Mouse (Mus musculus) MEL (cell line): ENCODE data around the gene Mapre1.

Experiments
- CTCF ChIP-seq, 3 experiments: IDR thresholded peaks in 2 of 3; conservative IDR thresholded peaks in 1 of 3; 2 replicates each; pipeline ENCODE4 v1.5.1; 2011 to 2012; ENCODE audit warnings: low read length in 3 of 3, low read depth in 2 of 3, mild to moderate bottlenecking in 2 of 3, improper control_type of control experiment in 1 of 3, inconsistent platforms in 1 of 3, mixed read lengths in 1 of 3, moderate library complexity in 1 of 3; ENCODE audit not compliant: control insufficient read depth in 1 of 3, insufficient read depth in 1 of 3, poor library complexity in 1 of 3, severe bottlenecking in 1 of 3
- E2F4 ChIP-seq: IDR thresholded peaks from 2 replicates; pipeline ENCODE4 v1.6.1; 2011; ENCODE audit warnings: low read depth, low read length, improper control_type of control experiment, borderline replicate concordance
- NELFE ChIP-seq: IDR thresholded peaks from 2 replicates; pipeline ENCODE4 v1.6.1; 2011; ENCODE audit warnings: low read depth, low read length, improper control_type of control experiment

DNA sequence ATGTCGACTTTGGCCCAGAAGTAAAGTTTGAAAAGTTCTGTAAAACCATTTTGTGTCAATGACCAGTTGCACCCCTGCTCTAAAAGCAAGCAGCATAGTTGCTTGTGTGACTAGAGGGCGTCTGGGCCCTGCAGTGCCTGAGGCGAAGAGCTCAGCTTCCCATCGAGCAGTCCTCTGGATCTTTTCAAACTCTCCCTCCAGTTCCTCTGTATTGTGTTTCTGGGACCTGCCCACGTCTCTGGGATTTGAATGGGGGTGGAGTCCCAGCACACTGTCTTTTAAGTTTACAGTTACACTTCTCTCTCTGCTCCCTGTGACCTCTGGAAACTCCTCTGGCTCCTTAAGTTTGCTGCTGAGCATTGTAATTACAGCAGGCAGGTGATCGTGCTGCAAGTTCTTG is 26.4 kb downstream of the Mapre1 start:
- TF ChIP-seq E2F4 = no peak
- TF ChIP-seq CTCF (IDR thresholded peaks at IDR 0.05 in 2 of 3, conservative IDR thresholded peaks at IDR 0.05 in 1 of 3; ENCODE audit: control insufficient read depth in 1 of 3, insufficient read depth in 1 of 3, low read depth in 2 of 3, low read length in 3 of 3, poor library complexity in 1 of 3, severe bottlenecking in 1 of 3) = no peak
- no peak for TF ChIP-seq NELFE
